Mouse (Mus musculus) MEL (cell line): ENCODE measurements around the gene Hsf5.

ENCODE experiments used
- CTCF ChIP-seq, 3 experiments: IDR thresholded peaks in 2 of 3; conservative IDR thresholded peaks in 1 of 3; 2 replicates each; pipeline ENCODE4 v1.5.1; 2011 to 2012; ENCODE audit warnings: low read length in 3 of 3, low read depth in 2 of 3, mild to moderate bottlenecking in 2 of 3, improper control_type of control experiment in 1 of 3, inconsistent platforms in 1 of 3, mixed read lengths in 1 of 3, moderate library complexity in 1 of 3; ENCODE audit not compliant: control insufficient read depth in 1 of 3, insufficient read depth in 1 of 3, poor library complexity in 1 of 3, severe bottlenecking in 1 of 3
- EP300 ChIP-seq, 2 experiments: IDR thresholded peaks; 2 replicates each; pipeline ENCODE4 v1.6.1; 2011; ENCODE audit warnings: improper control_type of control experiment in 2 of 2, low read length in 2 of 2, low read depth in 1 of 2, mild to moderate bottlenecking in 1 of 2
- GATA1 ChIP-seq: IDR thresholded peaks from 2 replicates; pipeline ENCODE4 v1.6.1; 2011; ENCODE audit warnings: low read depth, low read length, improper control_type of control experiment
- JUND ChIP-seq: IDR thresholded peaks from 2 replicates; pipeline ENCODE4 v1.6.1; 2011; ENCODE audit warnings: low read depth, mild to moderate bottlenecking, improper control_type of control experiment, low read length
- MEF2A ChIP-seq: IDR thresholded peaks from 2 replicates; pipeline ENCODE4 v1.6.1; 2014; ENCODE audit warnings: low read depth, mild to moderate bottlenecking, inconsistent platforms, low read length, improper control_type of control experiment; ENCODE audit not compliant: poor library complexity, insufficient replicate concordance, severe bottlenecking; ENCODE audit errors: extremely low read depth
- POLR2A ChIP-seq, 2 experiments: IDR thresholded peaks; 2 replicates each; pipeline ENCODE4 v1.6.1; 2011 to 2012; ENCODE audit warnings: low read length in 2 of 2, mild to moderate bottlenecking in 2 of 2, control low read depth in 1 of 2, improper control_type of control experiment in 1 of 2, low read depth in 1 of 2, moderate library complexity in 1 of 2; ENCODE audit not compliant: control insufficient read depth in 1 of 2, insufficient read depth in 1 of 2, poor library complexity in 1 of 2
- RAD21 ChIP-seq: IDR thresholded peaks from 2 replicates; pipeline ENCODE4 v1.6.1; 2011; ENCODE audit warnings: mild to moderate bottlenecking, low read depth, low read length, improper control_type of control experiment
- TCF12 ChIP-seq: IDR thresholded peaks from 2 replicates; pipeline ENCODE4 v1.6.1; 2014; ENCODE audit warnings: low read depth, mild to moderate bottlenecking, inconsistent platforms, low read length, improper control_type of control experiment, moderate library complexity
- USF2 ChIP-seq, 2 experiments: IDR thresholded peaks; 2 replicates each; pipeline ENCODE4 v1.6.1; 2011 to 2012; ENCODE audit warnings: improper control_type of control experiment in 2 of 2, low read length in 2 of 2, borderline replicate concordance in 1 of 2, inconsistent platforms in 1 of 2, low read depth in 1 of 2, mild to moderate bottlenecking in 1 of 2; ENCODE audit not compliant: insufficient read depth in 1 of 2
- ZKSCAN1 ChIP-seq: IDR thresholded peaks from 2 replicates; pipeline ENCODE4 v1.6.1; 2012; ENCODE audit warnings: low read depth, mild to moderate bottlenecking, inconsistent platforms, low read length, improper control_type of control experiment, moderate library complexity

- TF ChIP-seq ZKSCAN1 = no peak
- TF ChIP-seq CTCF (IDR thresholded peaks at IDR 0.05 in 2 of 3, conservative IDR thresholded peaks at IDR 0.05 in 1 of 3; ENCODE audit: control insufficient read depth in 1 of 3, insufficient read depth in 1 of 3, low read depth in 2 of 3, low read length in 3 of 3, poor library complexity in 1 of 3, severe bottlenecking in 1 of 3) = no peak
- TF ChIP-seq JUND = no peak
- TF ChIP-seq EP300 (IDR thresholded peaks at IDR 0.05; ENCODE audit: low read depth in 1 of 2, low read length in 2 of 2) = no peak
- no peak for TF ChIP-seq MEF2A
- no peak for TF ChIP-seq USF2 (IDR thresholded peaks at IDR 0.05; ENCODE audit: borderline replicate concordance in 1 of 2, insufficient read depth in 1 of 2, low read depth in 1 of 2, low read length in 2 of 2)
- no peak for TF ChIP-seq RAD21
- TF ChIP-seq GATA1 = no peak
- TF ChIP-seq TCF12 = no peak
- no peak for TF ChIP-seq POLR2A (IDR thresholded peaks at IDR 0.05; ENCODE audit: control insufficient read depth in 1 of 2, insufficient read depth in 1 of 2, low read depth in 1 of 2, low read length in 2 of 2, poor library complexity in 1 of 2)
Measured at GRCm38 (mm10) chr11:87707570-87707969, 90.6 kb downstream of the Hsf5 start.
